26 mouse cellular contexts compared by ENCODE assay signal in genomic region chr11:27799826-27800620, GRCm38 (mm10).
"Had no signal": no experiment of that assay in that cellular context is flagged by ENCODE, and none has a peak within 500 bp of the region (broad histone marks: within the 10 kb centered on the region; RNA-seq: fewer than 3 reads in every experiment).

No protein-coding gene starts in this region.

- ATAC-seq: hindbrain, embryonic 16.5 days; liver, embryonic 12.5 days had no signal

- H3K9me3 ChIP-seq: heart, embryonic 10.5 days; heart, embryonic 12.5 days; hindbrain, embryonic 10.5 days; hindbrain, embryonic 12.5 days; kidney, embryonic 15.5 days; limb, embryonic 13.5 days; limb, embryonic 15.5 days; liver, embryonic 12.5 days had no signal

- H3K36me3 ChIP-seq: heart, embryonic 10.5 days; heart, embryonic 12.5 days; hindbrain, embryonic 10.5 days; hindbrain, embryonic 12.5 days; kidney, embryonic 15.5 days; limb, embryonic 13.5 days; limb, embryonic 15.5 days; liver, embryonic 12.5 days had no signal

- H3K9ac ChIP-seq: heart, embryonic 12.5 days; hindbrain, embryonic 12.5 days; hindbrain, embryonic 14.5 days; kidney, embryonic 15.5 days; limb, embryonic 13.5 days; limb, embryonic 15.5 days; liver, embryonic 12.5 days; liver, embryonic 14.5 days had no signal

- H3K27me3 ChIP-seq: heart, embryonic 12.5 days; hindbrain, embryonic 12.5 days; kidney, embryonic 15.5 days; limb, embryonic 13.5 days; limb, embryonic 15.5 days; liver, embryonic 12.5 days had no signal

- H3K4me3 ChIP-seq: gastrocnemius, adult 2 months; heart, embryonic 10.5 days; heart, embryonic 12.5 days; hindbrain, embryonic 10.5 days; hindbrain, embryonic 12.5 days; kidney, embryonic 15.5 days; limb, embryonic 13.5 days; limb, embryonic 15.5 days; liver, embryonic 12.5 days had no signal

- H3K27ac ChIP-seq: gastrocnemius, adult 2 months; heart, embryonic 10.5 days; hindbrain, embryonic 10.5 days; hindbrain, embryonic 12.5 days; hindbrain, embryonic 14.5 days; kidney, embryonic 15.5 days; kidney, postnatal 0 days; limb, embryonic 13.5 days; limb, embryonic 15.5 days; liver, embryonic 12.5 days; liver, embryonic 14.5 days had no signal

- H3K4me2 ChIP-seq: heart, embryonic 12.5 days; hindbrain, embryonic 12.5 days; hindbrain, embryonic 14.5 days; kidney, embryonic 15.5 days; limb, embryonic 13.5 days; limb, embryonic 15.5 days; liver, embryonic 12.5 days had no signal

- DNase-seq: gastrocnemius, adult 2 months; gastrocnemius, postnatal 10 days; gastrocnemius, postnatal 25 days; heart, adult 18-20 months; heart, postnatal 10 days; heart, postnatal 4 days; kidney, adult 11 months; kidney, adult 2 months; kidney, adult 9 months; kidney, postnatal 14 days; kidney, postnatal 36 days; layer of hippocampus, adult 9-11 months; layer of hippocampus, postnatal 36 days; left cerebral cortex, postnatal 4 days had no signal

- H3K4me1 ChIP-seq: heart, embryonic 10.5 days; heart, embryonic 12.5 days; hindbrain, embryonic 10.5 days; hindbrain, embryonic 12.5 days; kidney, embryonic 15.5 days; limb, embryonic 13.5 days; limb, embryonic 15.5 days; liver, embryonic 12.5 days had no signal
